Mouse (Mus musculus): ENCODE data around the gene Med31.

DNA sequence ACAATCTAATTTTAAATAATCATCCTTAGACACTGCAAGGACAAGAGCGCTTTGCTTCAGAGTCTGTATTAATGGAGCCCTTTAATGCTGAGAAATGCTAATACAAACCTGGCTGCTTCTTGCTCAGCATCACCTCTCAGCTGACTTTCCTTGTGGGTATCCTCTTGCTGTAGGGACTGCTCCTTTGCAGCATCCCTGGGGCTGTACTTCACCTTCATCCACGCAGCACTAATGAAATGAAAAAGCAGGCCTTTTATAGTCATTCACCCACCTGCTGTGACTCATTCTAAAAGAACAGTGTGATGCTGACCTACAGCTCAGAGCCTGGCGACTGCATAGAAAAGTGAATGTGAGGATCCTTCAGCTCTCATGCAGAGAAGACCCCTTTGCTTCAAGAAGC is 38.8 kb downstream of the Med31 start:
- no peak for TF ChIP-seq POLR2A (IDR thresholded peaks at IDR 0.05; ENCODE audit: insufficient read length, low read depth)
- TF ChIP-seq MAX (IDR thresholded peaks at IDR 0.05; ENCODE audit: low read depth) = no peak
- no peak for TF ChIP-seq E2F4 (IDR thresholded peaks at IDR 0.05; ENCODE audit: insufficient read depth)

Data from myocyte (in vitro differentiated cells).